Mouse (Mus musculus): ENCODE results near the gene Tmsb15b1.
"Not testable (repeated sequence)": the region's sequence is repeated elsewhere in the genome, so short reads cannot be mapped to it uniquely, and the experiment has no call there.

- not testable (repeated sequence) for TF ChIP-seq POLR2A, CTCF (IDR thresholded peaks at IDR 0.05; ENCODE audit: insufficient read depth, low read depth, low read length)
Measured at GRCm38 (mm10) chrX:136975397-136975796, 1.3 kb downstream of the Tmsb15b1 start, which contains the start of gene Tmsb15b2.

Data from olfactory bulb, adult 2 months (tissue).